Mouse (Mus musculus) ovary, adult 18-20 months (tissue): Measurements from ENCODE around the gene Gxylt2.

ENCODE experiments used
- DNase-seq: peaks from one replicate; pipeline ENCODE4 v3.0.0; 2022; ENCODE audit warnings: low spot score, mixed read lengths

The Gxylt2 gene

GRCm38 (mm10) chr6:100704574-100705365 lies at the start of gene Gxylt2:
Gxylt2 (plus strand) TSS chr6:100704734.
- DNase-seq, result peak; percentile 57

- DNase-seq, result peak; percentile 49
These were observed 44.1 kb upstream of the Gxylt2 start for GRCm38 (mm10) chr6:100660395-100660794.

DNA sequence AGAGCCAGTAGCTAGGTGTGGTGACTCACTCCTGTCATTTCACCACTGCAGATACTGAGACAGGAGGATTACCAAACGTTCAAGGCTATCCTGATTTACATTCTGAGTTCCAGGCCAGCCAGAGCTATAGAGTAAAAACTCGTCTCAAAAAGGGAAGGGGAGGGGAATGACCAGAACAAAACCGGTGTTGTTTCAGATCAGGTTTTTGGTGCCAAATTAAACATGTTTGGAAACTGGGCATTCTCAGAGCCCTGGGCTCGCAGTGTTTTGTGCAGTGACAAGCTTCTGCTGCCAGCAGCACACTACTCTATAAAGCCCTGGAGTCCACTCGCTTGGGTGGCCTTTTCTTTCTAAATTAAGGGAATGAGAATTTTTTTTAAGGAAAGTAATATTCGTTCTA lies 42.3 kb upstream of the Gxylt2 start:
- no peak for DNase-seq

GRCm38 (mm10) chr6:100667644-100668043 lies 36.9 kb upstream of the Gxylt2 start:
- DNase-seq, result no peak

GRCm38 (mm10) chr6:100668858-100669257 lies 35.7 kb upstream of the Gxylt2 start:
- no peak for DNase-seq

DNA sequence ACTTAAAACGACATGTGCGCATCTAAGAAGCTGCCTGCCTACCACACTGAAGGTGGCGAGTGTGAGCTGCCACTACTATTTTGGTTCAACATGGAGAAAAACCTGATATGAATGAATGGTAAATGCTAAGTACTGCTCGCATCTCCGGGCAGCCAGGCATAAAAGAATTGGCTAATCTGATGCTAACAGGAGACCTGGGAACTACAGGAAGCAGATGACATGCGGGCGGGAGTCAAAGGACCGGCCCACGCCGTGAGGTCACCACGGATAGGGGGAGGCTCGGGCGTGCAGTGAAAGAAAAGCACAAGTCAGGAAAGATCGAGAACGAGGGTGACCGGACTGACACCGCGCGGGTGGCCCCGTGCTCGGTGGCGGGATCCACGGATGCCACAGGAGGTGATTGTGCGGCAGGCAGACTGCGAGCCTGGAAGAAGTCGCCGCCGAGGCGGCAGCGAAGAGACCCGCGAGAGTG lies 34.1 kb upstream of the Gxylt2 start:
- DNase-seq, result peak; percentile 19

GRCm38 (mm10) chr6:100670880-100671344 lies 33.6 kb upstream of the Gxylt2 start, which contains the start of gene Shq1:
Shq1 (minus strand) TSS chr6:100671157.
- peak; percentile 69 for DNase-seq

DNA sequence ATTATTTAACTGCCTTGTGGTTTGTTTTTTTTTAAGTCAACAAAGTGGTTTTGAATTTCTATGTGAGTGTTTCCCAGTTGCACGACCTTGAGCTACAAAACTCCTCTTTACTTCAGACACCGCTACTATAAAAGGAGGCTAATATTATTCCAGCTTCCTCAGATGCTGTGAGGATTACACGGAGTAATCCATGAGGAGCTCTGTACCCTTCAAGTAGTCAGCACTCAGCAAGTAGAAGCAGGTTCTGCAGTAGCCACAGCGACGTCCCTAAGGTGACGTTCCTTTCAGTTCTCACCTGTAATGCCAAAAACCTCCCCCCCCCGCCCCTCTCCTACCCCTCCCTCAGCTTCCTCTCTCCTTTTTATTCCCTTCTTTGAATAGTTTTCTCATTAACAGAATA lies 33.1 kb upstream of the Gxylt2 start:
- DNase-seq, result no peak

GRCm38 (mm10) chr6:100674974-100675373 lies 29.6 kb upstream of the Gxylt2 start:
- no peak for DNase-seq

DNA sequence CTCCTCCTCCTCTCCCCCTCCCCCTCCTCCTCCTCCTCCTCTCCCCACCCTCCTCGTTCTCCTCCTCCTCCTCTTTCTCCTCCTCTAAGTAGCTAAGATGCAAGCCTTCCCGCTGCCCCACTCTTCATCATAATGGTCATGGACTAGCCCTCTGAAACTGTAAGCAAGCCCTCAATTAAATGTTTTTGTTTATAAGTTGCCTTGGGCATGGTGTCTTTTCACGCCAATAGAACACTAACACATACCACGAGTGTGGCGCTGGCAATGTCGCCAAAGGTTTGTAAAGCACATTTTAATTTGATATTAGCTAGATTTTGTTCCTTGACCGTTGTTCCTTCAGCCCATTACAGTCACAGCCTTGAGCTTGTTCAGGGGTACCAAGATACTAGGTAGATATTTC lies 28.1 kb upstream of the Gxylt2 start:
- DNase-seq, result no peak

- no peak for DNase-seq
These were observed 25.9 kb upstream of the Gxylt2 start for GRCm38 (mm10) chr6:100678636-100679035.

DNA sequence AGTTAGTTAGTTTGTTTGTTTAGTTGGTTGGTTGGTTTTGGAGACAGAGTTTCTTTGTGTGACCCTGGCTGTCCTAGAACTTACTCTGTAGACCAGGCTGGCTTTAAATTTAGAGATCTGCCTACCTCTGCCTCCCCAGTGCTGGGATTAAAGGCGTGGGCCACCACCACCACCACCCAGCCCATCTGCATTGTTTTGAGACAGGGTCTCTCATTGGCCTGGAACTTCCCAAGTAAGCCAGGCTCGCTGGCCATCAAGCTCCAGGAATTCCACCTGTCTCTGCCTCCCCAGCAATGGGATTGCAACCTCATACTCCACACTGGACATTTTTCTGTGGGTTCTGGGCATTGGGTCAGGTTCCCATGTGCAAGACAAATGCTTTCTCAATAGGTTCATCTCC lies 18.2 kb upstream of the Gxylt2 start:
- no peak for DNase-seq

GRCm38 (mm10) chr6:100699986-100700385 lies 4.5 kb upstream of the Gxylt2 start:
- DNase-seq, result no peak

DNA sequence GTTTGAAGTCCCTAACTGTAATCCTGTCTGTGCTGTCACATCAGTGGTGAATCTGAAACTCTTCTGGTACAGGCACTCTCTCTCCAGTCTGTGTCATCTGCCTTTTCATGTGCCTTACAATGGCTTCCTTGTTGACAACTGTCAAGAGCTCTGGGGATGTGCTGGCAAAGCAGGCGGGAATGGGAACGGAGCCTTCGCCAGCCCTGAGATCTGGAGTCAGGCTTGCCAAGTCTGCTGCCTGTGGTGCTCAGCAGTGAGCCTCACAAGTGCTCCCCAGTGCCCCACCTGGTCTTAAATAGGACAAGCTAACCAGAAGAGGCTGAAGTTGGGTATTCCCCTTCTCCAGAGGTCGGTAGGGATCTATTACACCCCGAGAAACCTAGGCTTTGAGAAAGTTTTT lies 3.8 kb upstream of the Gxylt2 start:
- DNase-seq, result no peak

DNA sequence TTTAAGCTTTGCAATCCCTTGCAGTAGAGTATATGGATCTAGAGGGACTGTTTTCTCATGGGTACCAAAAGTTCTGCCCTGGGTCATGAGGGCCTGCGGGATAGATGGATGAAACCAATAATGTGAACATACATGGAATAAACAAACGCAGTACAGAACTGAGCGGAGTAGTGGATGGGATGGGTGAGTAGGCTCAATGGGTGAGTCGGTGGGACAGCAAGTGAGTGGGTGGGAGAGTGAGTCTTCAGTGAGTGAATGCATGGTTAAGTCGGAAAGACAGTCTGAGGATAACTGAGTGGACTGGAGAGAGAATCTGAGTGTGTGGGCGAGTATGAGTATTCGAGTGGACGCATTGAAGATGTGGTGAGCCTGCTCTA lies 349 bp upstream of the Gxylt2 start:
- no peak for DNase-seq

GRCm38 (mm10) chr6:100705366-100705811 lies 855 bp downstream of the Gxylt2 start:
- no peak for DNase-seq

DNA sequence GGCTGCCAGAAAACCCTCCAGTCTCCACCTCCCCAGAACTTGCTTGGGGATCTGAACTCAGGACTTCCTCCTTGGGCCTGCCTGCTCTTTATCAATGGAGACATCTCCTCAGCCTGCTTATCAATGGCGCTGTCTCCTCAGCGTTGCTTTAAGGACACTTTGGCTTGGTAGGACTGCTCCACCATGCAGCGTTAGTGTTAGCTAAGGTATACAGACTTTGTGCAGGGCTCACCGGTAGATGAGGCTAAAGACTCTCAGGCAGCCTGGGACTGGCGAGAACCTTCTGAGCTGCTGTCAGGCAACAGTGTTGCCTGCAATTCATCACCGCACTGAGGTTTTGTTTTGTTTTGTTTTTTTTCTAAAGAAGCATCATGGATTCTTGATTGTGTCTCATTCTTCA lies 2.3 kb downstream of the Gxylt2 start:
- no peak for DNase-seq

- peak; percentile 35 for DNase-seq
These were observed 3.0 kb downstream of the Gxylt2 start for GRCm38 (mm10) chr6:100707557-100707956.

DNA sequence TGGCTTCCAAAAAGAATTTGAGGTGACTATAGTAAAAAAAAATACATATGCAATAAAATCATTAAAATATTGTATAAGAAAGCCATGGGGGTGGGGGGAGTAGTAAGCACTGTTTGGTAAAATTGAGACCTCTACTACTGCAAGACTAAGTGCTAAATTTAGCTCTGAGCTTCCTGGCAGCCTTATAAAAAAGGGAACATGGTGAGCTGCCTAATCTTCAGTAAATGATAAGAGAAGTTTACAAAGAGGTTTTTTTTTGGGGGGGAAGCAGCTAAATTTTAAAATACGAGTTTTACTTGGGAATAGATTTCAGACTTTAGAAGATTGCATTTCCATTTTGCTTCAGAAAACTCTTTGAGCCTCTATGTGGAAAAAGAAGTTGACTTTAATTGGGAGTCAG lies 3.7 kb downstream of the Gxylt2 start:
- no peak for DNase-seq

DNA sequence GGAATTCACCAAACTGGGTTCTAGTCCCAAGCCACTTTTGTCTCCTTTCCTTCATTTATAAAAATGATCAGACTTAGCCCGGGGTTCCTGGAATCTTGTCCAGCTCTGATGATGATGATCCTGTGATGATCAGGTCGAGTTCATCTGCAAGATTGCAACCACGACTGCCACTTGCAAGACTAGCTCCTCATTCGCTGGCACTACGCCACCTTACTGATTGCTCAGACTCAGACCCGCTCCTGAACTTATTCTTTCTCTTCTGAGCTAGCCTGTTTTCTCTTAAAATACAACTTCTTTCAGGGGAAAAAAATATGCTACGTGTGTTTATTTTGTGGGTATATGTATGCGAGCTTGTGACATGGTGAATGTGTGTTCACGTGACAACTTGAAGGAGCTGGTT lies 4.5 kb downstream of the Gxylt2 start:
- DNase-seq, result no peak

GRCm38 (mm10) chr6:100709483-100709882 lies 4.9 kb downstream of the Gxylt2 start:
- DNase-seq, result peak; percentile 42

DNA sequence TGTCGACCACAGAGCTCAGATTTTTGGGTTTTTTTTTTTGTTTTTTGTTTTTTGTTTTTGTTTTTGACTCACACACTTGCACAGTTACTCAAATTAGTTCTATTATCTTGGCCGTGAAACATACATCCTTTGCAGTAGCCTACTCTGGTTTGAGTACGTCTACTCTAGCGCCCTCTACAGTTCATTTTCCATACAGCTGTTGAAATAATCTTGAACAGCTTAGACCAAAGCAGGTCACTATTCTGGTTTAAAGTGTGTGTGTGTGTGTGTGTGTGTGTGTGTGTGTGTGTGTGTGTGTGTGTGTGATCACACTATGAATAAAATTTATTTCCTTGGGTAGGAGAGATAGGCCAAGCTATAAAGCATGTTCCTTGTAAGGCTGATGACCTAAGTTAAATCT lies 5.6 kb downstream of the Gxylt2 start:
- no peak for DNase-seq

GRCm38 (mm10) chr6:100710866-100711265 lies 6.3 kb downstream of the Gxylt2 start:
- no peak for DNase-seq

DNA sequence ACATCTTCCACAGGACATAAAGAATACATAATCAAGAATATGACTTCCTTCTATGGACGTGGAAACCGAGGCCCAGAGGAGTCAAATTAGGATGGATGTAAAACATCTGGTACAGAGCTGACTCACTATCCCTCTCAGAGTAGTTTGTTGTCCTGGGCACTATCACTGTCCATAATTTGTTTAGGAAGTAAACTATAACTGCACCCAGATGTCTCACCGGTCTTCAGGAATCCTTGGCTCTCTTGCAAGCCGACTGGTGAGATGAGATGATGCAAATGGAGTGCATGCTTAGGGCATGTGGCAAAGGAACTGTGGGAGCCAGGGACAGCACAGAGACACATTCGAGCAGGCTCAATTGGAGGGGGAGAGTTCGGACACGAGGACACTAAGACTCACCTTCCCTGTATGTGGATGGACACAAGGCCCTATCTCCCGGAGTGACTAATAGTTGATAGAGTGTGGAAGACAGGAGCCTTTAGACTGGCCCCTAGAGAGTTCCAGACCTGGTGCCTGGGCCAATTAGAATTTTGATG lies 10.8 kb downstream of the Gxylt2 start:
- DNase-seq, result no peak
